Mouse (Mus musculus) thymus, adult 2 months (tissue): ENCODE data around the gene 2010111I01Rik.

ENCODE experiments used
- CTCF ChIP-seq: fragments of 200-500 bp; IDR thresholded peaks from 2 replicates; pipeline ENCODE4 v1.5.1; 2012; ENCODE audit warnings: mild to moderate bottlenecking, control low read depth, low read length, moderate library complexity, borderline replicate concordance; ENCODE audit not compliant: control insufficient read depth, poor library complexity, insufficient read depth; ENCODE audit errors: extremely low read depth
- POLR2A ChIP-seq: fragments of 200-500 bp; IDR thresholded peaks from 2 replicates; pipeline ENCODE4 v1.6.1; 2012; ENCODE audit warnings: mild to moderate bottlenecking, low read length, control low read depth, moderate library complexity; ENCODE audit not compliant: control insufficient read depth, poor library complexity, insufficient read depth; ENCODE audit errors: extremely low read depth

GRCm38 (mm10) chr13:62989891-62990490 lies 25.3 kb downstream of the 2010111I01Rik start:
- TF ChIP-seq CTCF (no peak), POLR2A (no peak)
